Mouse (Mus musculus) heart, postnatal 0 days (tissue): ENCODE results near the gene Akap6. TPM values are rescaled to one million over a fixed set of nuclear protein-coding genes. Genes with fewer than 3 reads are reported as not detected.
A peak's percentile ranks its signal among the peaks of the same experiment; 100 is the strongest.

Experiments
- ATAC-seq: fragments of 200-750 bp; cut with Nextera tagmentation; 2 replicates; pipeline ENCODE4 v1.8.0; 2017; ENCODE audit warnings: low read depth, moderate number of reproducible peaks, moderate library complexity; ENCODE audit not compliant: insufficient read depth
- DNase-seq: peaks from one replicate; pipeline ENCODE4 v3.0.0-alpha.2; 2016; ENCODE audit warnings: low spot score
- H3K27ac ChIP-seq: fragments of 300-500 bp; sonication (generic); 2 replicates; pipeline ENCODE4 v1.5.1; 2014; ENCODE audit warnings: low read depth, mild to moderate bottlenecking
- H3K27me3 ChIP-seq: fragments of 300-500 bp; sonication (generic); 2 replicates; pipeline ENCODE4 v1.6.1; 2014; ENCODE audit warnings: low read length, mixed read lengths; ENCODE audit not compliant: control insufficient read depth, insufficient read depth
- H3K36me3 ChIP-seq: fragments of 300-500 bp; sonication (generic); replicated peaks from 2 replicates; pipeline ENCODE4 v1.6.1; 2014; ENCODE audit warnings: low read length, mixed read lengths; ENCODE audit not compliant: control insufficient read depth, insufficient read depth
- H3K4me1 ChIP-seq: fragments of 300-500 bp; sonication (generic); 2 replicates; pipeline ENCODE4 v1.6.1; 2014; ENCODE audit warnings: antibody characterized with exemption; ENCODE audit not compliant: control insufficient read depth, insufficient read depth
- H3K4me2 ChIP-seq: fragments of 300-500 bp; sonication (generic); 2 replicates; pipeline ENCODE4 v1.6.1; 2014; ENCODE audit warnings: low read depth, mild to moderate bottlenecking, low read length, moderate library complexity
- H3K4me3 ChIP-seq: fragments of 300-500 bp; sonication (generic); 2 replicates; pipeline ENCODE4 v1.5.1; 2014; ENCODE audit warnings: low read depth, low read length
- H3K9ac ChIP-seq: fragments of 300-500 bp; sonication (generic); replicated peaks from 2 replicates; pipeline ENCODE4 v1.6.1; 2014; ENCODE audit warnings: low read depth, low read length, mixed read lengths
- H3K9me3 ChIP-seq: fragments of 300-500 bp; sonication (generic); replicated peaks from 2 replicates; pipeline ENCODE4 v1.6.1; 2016; ENCODE audit warnings: low read length; ENCODE audit not compliant: control insufficient read depth
- CTCF ChIP-seq: IDR thresholded peaks from 2 replicates; pipeline ENCODE4 v1.5.1; 2016; ENCODE audit warnings: antibody characterized with exemption, control low read depth, low read depth
- EP300 ChIP-seq: IDR thresholded peaks from 2 replicates; pipeline ENCODE4 v1.6.1; 2016; ENCODE audit warnings: antibody characterized with exemption, low read depth
- WGBS: fragments of 180-500 bp; shearing (Covaris S2); extraction: QIAGEN DNeasy Blood & Tissue Kit; methylation state at CpG from one replicate; pipeline ENCODE4 v1.1.7; 2014; 5-methylcytosine and 5-hydroxymethylcytosine counted together
- polyA plus RNA-seq: library from polyadenylated mRNA; unstranded; fragments of >200 nt; fragmentation: Nextera tagmentation; extraction: Ambion mirVana; gene quantifications from 2 replicates; pipeline ENCODE4 v1.2.1, GENCODE M21; 2015
- total RNA-seq: library from RNA; depleted of rRNA; stranded (reverse); fragments of >200 nt; gene quantifications from 2 replicates; pipeline ENCODE4 v1.2.3, GENCODE M21; 2014; ENCODE audit warnings: low replicate concordance

Gene Akap6
- total and polyA plus RNA-seq, 2 experiments from 2014 or later: 10.3 to 53.2 TPM

DNA sequence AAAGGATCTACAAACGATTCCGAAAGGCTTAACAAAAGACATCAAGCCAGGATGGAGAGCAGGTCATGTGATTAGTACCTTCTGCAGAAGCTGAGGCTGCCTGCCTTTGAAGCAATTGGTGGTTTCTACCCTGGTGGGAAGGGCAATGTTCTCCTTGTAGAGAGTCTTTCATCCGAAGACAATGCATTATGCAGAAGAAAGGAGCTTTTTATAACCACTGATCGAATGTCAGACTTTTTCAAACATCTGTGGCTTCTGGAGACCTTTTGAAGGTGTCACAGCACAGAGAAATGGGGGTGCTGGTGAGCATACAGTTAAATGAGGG lies 97.2 kb downstream of the Akap6 start:
- ATAC-seq (no peak), DNase-seq (no peak)
- Histone ChIP-seq H3K27ac (no peak overlapping the region), H3K36me3 (no peaks in the 10 kb centered on the region), H3K4me3 (no peak overlapping the region), H3K4me2 (no peak overlapping the region; the same call in 1 of the 2 replicates), H3K27me3 (no peaks in the 10 kb centered on the region), H3K9ac (no peak overlapping the region), H3K4me1 (peaks cover 18% of the 10 kb centered on the region), H3K9me3 (no peaks in the 10 kb centered on the region)
- 73% methylated on average over 4 of the region's 4 CpGs for WGBS
- TF ChIP-seq CTCF: no peak
- no peak for TF ChIP-seq EP300

DNA sequence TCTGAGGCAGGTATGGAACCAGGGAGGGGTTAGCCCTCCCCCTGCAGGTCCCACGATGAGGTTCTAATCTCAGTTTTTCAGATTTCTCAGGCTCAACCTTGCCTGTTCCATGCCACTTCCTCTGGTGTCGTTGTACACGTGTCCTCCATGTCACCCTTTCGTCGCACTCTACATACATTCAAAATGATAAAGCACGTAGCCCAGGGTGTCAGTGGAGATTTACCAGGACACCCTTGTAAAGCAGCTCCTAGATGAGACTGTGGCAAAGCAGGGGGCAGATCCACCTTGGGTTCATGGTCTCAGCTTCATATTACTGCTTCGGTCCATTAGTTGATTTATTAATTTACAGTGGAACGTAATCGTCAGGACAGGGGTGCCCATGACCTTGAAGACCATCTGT lies 100.5 kb downstream of the Akap6 start:
- 39% methylated on average over 9 of the region's 9 CpGs for WGBS
- Histone ChIP-seq H3K4me1 (peaks cover 18% of the 10 kb centered on the region), H3K27me3 (no peaks in the 10 kb centered on the region), H3K27ac (no peak overlapping the region), H3K9ac (no peak overlapping the region), H3K36me3 (no peaks in the 10 kb centered on the region), H3K4me2 (peak overlapping the region; percentile 10; the same call in 1 of the 2 replicates), H3K9me3 (no peaks in the 10 kb centered on the region), H3K4me3 (no peak overlapping the region)
- no peak for DNase-seq
- peak; percentile 53 for ATAC-seq
- TF ChIP-seq EP300 (no peak), CTCF (no peak)

DNA sequence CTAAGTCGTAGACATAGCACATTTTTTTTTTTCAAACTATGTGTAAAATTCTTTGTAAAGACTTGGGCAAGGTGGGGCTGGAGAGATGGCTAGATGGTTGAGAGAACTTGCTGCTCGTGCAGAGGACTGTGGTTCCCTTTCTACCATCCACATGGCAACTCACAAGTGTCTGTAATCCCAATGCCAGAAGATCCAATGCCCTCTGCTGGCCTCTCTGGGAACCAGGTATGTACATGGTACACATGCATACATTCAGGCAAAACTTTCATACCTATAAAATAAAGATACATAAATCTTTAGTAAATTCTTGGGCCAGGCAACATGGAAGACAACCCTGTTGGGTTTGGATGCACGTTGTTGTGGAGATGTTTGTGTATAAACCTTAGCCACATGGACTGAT lies 107.1 kb downstream of the Akap6 start:
- no peak for ATAC-seq
- no peaks in the 10 kb centered on the region for H3K36me3 ChIP-seq
- H3K27ac ChIP-seq: no peak overlapping the region
- no peaks in the 10 kb centered on the region for H3K9me3 ChIP-seq
- WGBS: 67% methylated on average over 3 of the region's 3 CpGs
- H3K4me3 ChIP-seq: no peak overlapping the region
- no peak overlapping the region for H3K4me2 ChIP-seq
- no peaks in the 10 kb centered on the region for H3K27me3 ChIP-seq
- H3K9ac ChIP-seq: no peak overlapping the region
- no peaks in the 10 kb centered on the region for H3K4me1 ChIP-seq
- TF ChIP-seq EP300 (no peak), CTCF (peak; percentile 28; the same call in 1 of the 2 replicates)
- DNase-seq: no peak

DNA sequence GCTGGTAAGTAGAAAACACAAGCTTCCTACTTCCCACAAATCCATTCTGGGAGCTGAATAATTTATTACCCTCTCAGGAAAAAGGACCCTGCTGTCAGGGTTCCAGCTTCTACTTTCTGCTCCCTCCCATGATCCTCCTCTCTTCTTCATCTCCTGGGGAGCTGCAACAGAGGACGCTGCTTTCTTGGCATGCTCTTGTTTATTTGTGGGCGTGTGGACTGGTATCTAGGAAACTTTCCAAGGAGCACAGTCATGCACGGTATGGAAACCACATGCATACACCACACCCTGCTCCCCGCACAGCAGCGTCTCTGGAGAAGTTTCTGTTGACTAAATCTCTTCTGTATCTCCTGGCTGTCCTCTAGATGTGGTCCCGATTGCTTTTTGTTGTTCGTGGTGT lies 119.4 kb downstream of the Akap6 start:
- TF ChIP-seq CTCF (no peak), EP300 (no peak)
- Histone ChIP-seq H3K4me3 (no peak overlapping the region), H3K9ac (no peak overlapping the region), H3K27ac (no peak overlapping the region), H3K36me3 (no peaks in the 10 kb centered on the region), H3K4me1 (no peaks in the 10 kb centered on the region), H3K4me2 (no peak overlapping the region), H3K9me3 (no peaks in the 10 kb centered on the region), H3K27me3 (no peaks in the 10 kb centered on the region)
- no peak for ATAC-seq
- WGBS: 50% methylated on average over 7 of the region's 7 CpGs
- DNase-seq: no peak

GRCm38 (mm10) chr12:52824774-52825173 lies 125.6 kb downstream of the Akap6 start:
- no peak overlapping the region for H3K27ac ChIP-seq
- no peak for ATAC-seq
- 77% methylated on average over 5 of the region's 5 CpGs for WGBS

GRCm38 (mm10) chr12:52828944-52829736 lies 130.0 kb downstream of the Akap6 start:
- ATAC-seq (no peak), DNase-seq (no peak)
- Histone ChIP-seq H3K9ac (no peak overlapping the region), H3K27ac (no peak overlapping the region), H3K9me3 (no peaks in the 10 kb centered on the region), H3K4me2 (no peak overlapping the region; the same call in 1 of the 2 replicates), H3K4me3 (no peak overlapping the region), H3K27me3 (no peaks in the 10 kb centered on the region), H3K36me3 (no peaks in the 10 kb centered on the region), H3K4me1 (no peaks in the 10 kb centered on the region)
- TF ChIP-seq EP300 (no peak), CTCF (no peak)
- 61% methylated on average over 14 of the region's 14 CpGs for WGBS

More at GRCm38 (mm10) chr12:52824774-52825173, 125.6 kb downstream of the Akap6 start:
- no peak for DNase-seq
- Histone ChIP-seq H3K27me3 (no peaks in the 10 kb centered on the region), H3K4me2 (no peak overlapping the region), H3K9ac (no peak overlapping the region), H3K4me1 (no peaks in the 10 kb centered on the region), H3K9me3 (no peaks in the 10 kb centered on the region), H3K4me3 (no peak overlapping the region), H3K36me3 (no peaks in the 10 kb centered on the region)
- no peak for TF ChIP-seq CTCF
- no peak for TF ChIP-seq EP300
